Mouse (Mus musculus) fibroblast of lung, adult 2 months (primary cell): ENCODE data around the gene Hsd11b2.
"Not testable (repeated sequence)": the region's sequence is repeated elsewhere in the genome, so short reads cannot be mapped to it uniquely, and the experiment has no call there.

Experiments used
- DNase-seq: peaks from one replicate; pipeline ENCODE4 v3.0.0-alpha.2; 2011; ENCODE audit warnings: low read depth

Gene Hsd11b2

DNA sequence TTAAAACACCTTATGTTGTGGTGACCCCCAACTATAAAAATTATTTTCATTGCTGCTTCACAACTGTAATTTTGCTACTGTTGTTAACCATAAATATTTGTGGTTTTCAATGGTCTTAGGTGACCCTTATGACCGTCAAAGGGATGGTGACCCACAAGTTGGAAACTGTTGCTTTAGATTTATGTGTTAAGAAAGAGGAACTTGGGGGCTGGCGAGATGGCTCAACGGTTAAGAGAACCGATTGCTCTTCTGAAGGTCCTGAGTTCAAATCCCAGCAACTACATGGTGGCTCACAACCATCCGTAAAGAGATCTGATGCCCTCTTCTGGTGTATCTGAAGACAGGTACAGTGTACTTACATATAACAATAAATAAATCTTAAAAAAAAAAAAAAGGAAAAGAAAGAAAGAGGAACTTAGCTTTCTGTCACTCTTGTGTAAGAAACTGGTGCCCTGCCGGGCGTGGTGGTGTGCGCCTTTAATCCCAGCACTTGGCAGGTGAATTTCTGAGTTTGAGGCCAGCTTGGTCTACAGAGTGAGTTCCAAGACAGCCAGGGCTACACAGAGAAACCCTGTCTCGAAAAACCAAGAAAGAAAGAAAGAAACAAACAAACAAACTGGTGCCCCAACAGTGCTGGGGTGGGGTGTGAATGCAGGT lies 46.1 kb downstream of the Hsd11b2 start:
- not testable (repeated sequence) for DNase-seq

DNA sequence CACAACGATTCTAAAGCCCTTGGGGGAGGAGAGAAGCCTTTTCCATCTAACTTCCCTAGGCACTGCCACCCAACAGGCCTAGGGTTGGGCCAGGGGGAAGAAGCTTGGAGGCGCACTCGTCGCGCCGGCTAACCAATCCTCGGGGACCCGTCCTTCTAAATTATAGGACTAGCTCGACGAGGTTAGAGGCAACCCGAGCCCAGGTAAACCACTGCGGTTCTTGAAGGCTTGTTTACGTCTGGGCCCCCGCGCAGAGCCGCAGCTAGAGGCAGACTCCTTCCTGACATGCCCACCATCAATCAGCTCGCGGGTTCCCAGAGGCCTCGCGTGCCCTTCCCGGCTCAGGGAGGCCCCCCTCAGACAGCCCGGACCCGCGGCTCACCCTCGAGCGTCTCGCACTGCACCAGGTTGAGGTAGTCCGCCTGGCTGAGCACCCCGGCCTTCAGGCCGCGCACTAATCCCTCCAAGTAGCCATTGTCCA lies 46.9 kb downstream of the Hsd11b2 start:
- DNase-seq, result no peak

DNA sequence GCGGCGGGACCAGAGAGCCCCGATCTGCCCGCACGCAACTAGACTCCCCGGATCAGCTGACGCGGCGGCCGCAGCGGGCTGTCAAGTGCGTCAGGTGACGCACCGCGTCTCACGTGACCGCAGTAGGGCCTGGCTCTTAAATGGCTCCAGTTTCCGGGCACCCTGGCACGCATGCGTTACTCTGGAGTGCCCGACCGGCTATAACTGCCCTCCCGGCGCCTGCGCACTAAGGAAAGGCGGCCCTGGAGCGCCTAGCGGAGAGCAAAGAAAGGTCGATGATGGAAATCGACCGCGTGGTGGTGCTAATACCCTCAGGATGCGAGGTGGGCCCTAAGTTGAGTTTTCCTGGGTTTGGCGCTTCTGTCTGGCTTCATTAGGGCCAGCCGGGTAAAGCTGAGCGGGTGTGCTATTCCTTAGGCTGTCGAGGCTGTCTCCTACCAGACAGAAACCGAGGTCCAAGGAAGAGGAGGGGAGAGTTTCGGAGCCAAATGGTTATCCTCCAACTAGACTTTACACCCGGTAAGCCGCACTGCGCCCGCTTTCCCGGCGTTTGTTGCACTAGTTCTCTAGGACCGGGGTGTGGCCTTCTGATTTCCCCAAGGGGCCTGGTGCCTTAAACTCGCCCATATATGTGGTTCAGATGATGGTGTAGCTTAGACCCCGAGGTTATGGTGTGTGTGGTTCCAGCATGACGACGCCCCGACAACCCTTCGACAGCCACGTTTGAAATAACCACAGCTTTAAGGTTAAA lies 47.6 kb downstream of the Hsd11b2 start, which contains the start of gene Atp6v0d1:
Gene Atp6v0d1 (minus strand): TSS at position 96 of the 751 bp plus-strand sequence.
- DNase-seq, result peak; percentile 99

DNA sequence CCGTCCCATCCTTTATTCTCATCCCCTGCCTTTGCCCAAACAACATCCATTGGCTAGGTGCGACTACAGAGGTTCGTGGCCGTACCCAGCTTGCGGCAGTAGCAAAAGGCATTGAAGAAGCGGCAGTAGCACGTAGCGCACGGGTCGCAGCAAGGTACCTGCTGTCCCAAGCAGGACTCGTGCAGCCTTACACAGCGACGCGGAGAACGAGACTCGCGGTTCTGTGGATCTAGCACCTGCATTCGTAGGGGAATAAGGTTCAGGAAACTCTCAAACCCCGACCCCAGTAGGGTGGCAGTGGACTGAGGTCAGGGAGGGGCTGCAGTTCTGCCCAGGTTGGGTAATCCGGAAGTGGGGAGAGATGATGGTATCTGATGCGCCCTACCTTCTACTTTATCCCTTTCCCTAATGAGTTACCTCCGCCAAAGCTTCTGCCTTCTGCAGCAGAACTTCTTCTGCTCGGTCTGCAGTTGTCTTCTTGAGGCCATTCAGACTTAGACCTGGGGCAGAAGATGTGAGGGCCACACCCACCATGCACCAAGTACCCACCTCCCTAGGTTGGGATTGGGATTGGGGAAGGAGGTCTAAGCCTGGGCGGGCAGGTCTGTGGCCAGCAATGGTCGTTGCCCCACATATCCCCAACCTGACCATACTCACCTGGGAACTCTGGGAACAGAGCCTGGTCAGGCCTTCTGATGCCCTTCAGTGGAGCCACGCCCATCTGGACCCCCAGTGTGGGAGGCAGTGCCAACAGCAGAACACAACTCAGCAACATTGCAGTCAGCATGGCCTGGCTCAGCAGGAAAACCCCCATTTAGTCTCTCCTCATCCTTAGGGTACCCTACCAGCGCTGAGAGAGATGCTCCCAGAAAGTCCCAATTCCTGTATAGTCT lies 48.4 kb downstream of the Hsd11b2 start:
- DNase-seq, result no peak

DNA sequence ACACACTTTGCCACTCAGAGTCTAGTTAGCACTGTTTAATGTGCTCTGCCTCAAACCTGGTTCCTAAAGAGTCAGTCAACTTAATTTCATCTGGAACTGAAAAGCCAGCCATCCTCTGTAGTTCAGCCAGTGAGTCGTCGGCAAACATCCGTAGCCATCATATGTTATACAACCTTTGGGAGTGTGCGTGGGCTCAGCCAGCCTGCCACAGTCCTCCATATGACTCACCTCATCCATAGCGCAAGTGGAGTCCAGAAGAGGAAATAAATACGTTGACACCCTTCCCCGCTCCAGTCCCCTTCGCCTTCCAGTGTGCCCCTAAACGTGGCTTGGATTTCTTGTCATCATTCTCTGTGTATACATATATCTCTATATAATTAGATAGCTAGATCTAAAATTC lies 53.3 kb downstream of the Hsd11b2 start:
- DNase-seq, result no peak

DNA sequence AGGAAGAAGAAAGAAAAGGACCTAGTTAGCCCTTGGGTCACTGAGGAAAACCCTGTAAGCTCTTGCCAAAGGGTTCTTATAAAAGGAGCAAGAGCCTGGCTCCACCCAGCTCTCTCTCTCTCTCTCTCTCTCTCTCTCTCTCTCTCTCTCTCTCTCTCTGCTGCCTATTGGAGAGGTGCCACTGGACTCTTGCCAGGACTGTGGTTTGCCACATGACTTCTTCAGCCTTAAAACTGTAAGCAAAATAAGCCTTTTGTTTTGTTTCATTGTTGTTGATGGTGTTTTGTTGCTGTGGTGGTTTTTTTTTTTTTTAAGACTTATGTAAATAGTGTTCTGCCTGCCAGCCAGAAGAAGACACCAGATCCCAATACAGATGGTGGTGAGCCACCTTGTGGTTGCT lies 54.9 kb downstream of the Hsd11b2 start:
- peak; percentile 65 for DNase-seq
